Mouse (Mus musculus) colon, adult 2 months (tissue): ENCODE results near the gene Gm3127. TPM values are rescaled to one million over a fixed set of nuclear protein-coding genes. Genes with fewer than 3 reads are reported as not detected.

Experiments
- polyA plus RNA-seq: library from polyadenylated mRNA; depleted of rRNA; stranded (reverse); fragments of >200 nt; gene quantifications from 2 replicates; pipeline ENCODE4 v1.2.3, GENCODE M21; 2012; rRNA removed

Gene Gm3127
- polyA plus RNA-seq = not detected in 2 replicates

GRCm38 (mm10) chr14:4164730-4165129 lies at the start of gene Gm3127:
Gene Gm3127 (plus strand): TSS chr14:4165030.

GRCm38 (mm10) chr14:4182491-4183210 lies 17.8 kb downstream of the Gm3127 start, which contains the start of gene Gm2974:
Gene Gm2974 (plus strand): TSS chr14:4182576.

Other genes starting within 250 kb of the Gm3127 start
- gene Gm3029, start 233.3 kb upstream of the Gm3127 start, polyA plus RNA-seq = not detected in 2 replicates
- 0.20 TPM in 1 of 2 replicates, not detected in the other for gene Gm3095, start 201.5 kb upstream of the Gm3127 start, polyA plus RNA-seq
- gene Gm3099, start 166.6 kb upstream of the Gm3127 start, polyA plus RNA-seq = not detected in 2 replicates
- gene Gm5796, start 141.1 kb upstream of the Gm3127 start, polyA plus RNA-seq = not detected in 2 replicates
- gene Gm3115, start 80.9 kb upstream of the Gm3127 start, polyA plus RNA-seq = not detected in 2 replicates
- gene Gm8108, start 54.5 kb upstream of the Gm3127 start, polyA plus RNA-seq = 0.22 TPM in 1 of 2 replicates, not detected in the other
- 0.21 TPM in 1 of 2 replicates, not detected in the other for gene Gm2974, start 17.5 kb downstream of the Gm3127 start, polyA plus RNA-seq
- not detected in 2 replicates for gene Gm3138, start 84.6 kb downstream of the Gm3127 start, polyA plus RNA-seq
- not detected in 2 replicates for gene Gm3149, start 152.3 kb downstream of the Gm3127 start, polyA plus RNA-seq
- gene 2610042L04Rik, start 169.7 kb downstream of the Gm3127 start, polyA plus RNA-seq = not detected in 2 replicates
- not detected in 2 replicates for gene Gm3159, start 232.5 kb downstream of the Gm3127 start, polyA plus RNA-seq